Mouse (Mus musculus) kidney, adult 2 months (tissue): Measurements from ENCODE around the gene Prr12.

Experiments
- CTCF ChIP-seq: fragments of 200-500 bp; conservative IDR thresholded peaks from 2 replicates; pipeline ENCODE4 v1.5.1; 2011; ENCODE audit warnings: low read depth, mild to moderate bottlenecking, control low read depth, low read length, moderate library complexity, mixed read lengths; ENCODE audit not compliant: insufficient read depth, insufficient read length
- POLR2A ChIP-seq: fragments of 200-500 bp; IDR thresholded peaks from one replicate; pipeline ENCODE4 v1.6.1; 2011; ENCODE audit warnings: low read depth, low read length, control low read depth

- TF ChIP-seq CTCF (no peak), POLR2A (no peak)
Observed at GRCm38 (mm10) chr7:45040851-45041250, 11.8 kb downstream of the Prr12 start.
